Mouse (Mus musculus) heart, adult 2 months (tissue): Measurements from ENCODE around the gene Plppr3. TPM values are rescaled to one million over a fixed set of nuclear protein-coding genes. Genes with fewer than 3 reads are reported as not detected.

Source experiments
- DNase-seq, 2 experiments: peaks; one replicate each; pipeline ENCODE4 v3.0.0; 2021
- H3K27ac ChIP-seq: fragments of 200-600 bp; 2 replicates; pipeline ENCODE4 v1.8.1; 2022
- H3K27me3 ChIP-seq: fragments of 200-500 bp; 2 replicates; pipeline ENCODE4 v1.6.1; 2012; ENCODE audit warnings: mild to moderate bottlenecking, low read length, inconsistent platforms, mixed read lengths; ENCODE audit not compliant: control insufficient read depth, insufficient read depth
- H3K36me3 ChIP-seq: fragments of 200-500 bp; 2 replicates; pipeline ENCODE4 v1.6.1; 2012; ENCODE audit warnings: low read length, inconsistent platforms; ENCODE audit not compliant: control insufficient read depth, insufficient read depth
- H3K4me1 ChIP-seq: fragments of 200-500 bp; 2 replicates; pipeline ENCODE4 v1.6.1; 2011; ENCODE audit warnings: low read length; ENCODE audit not compliant: control insufficient read depth, insufficient read depth
- H3K4me3 ChIP-seq: fragments of 200-600 bp; 2 replicates; pipeline ENCODE4 v1.8.1; 2022
- H3K79me2 ChIP-seq: fragments of 200-500 bp; replicated peaks from 2 replicates; pipeline ENCODE4 v1.6.1; 2012; ENCODE audit warnings: mild to moderate bottlenecking, inconsistent platforms, low read length, moderate library complexity, mixed read lengths; ENCODE audit not compliant: control insufficient read depth, insufficient read depth
- H3K9ac ChIP-seq: fragments of 200-500 bp; 2 replicates; pipeline ENCODE4 v1.6.1; 2012; ENCODE audit warnings: low read depth, mild to moderate bottlenecking, control low read depth, inconsistent platforms, low read length, mixed read lengths
- CTCF ChIP-seq: fragments of 200-600 bp; IDR thresholded peaks from 2 replicates; pipeline ENCODE4 v1.8.1; 2022; ENCODE audit warnings: antibody characterized with exemption, mild to moderate bottlenecking, moderate library complexity
- EP300 ChIP-seq: fragments of 200-500 bp; IDR thresholded peaks from 2 replicates; pipeline ENCODE4 v1.6.1; 2011; ENCODE audit warnings: low read depth, low read length, control low read depth; ENCODE audit not compliant: insufficient read depth
- POLR2A ChIP-seq: fragments of 200-500 bp; IDR thresholded peaks from 2 replicates; pipeline ENCODE4 v1.6.1; 2011; ENCODE audit warnings: mild to moderate bottlenecking, low read depth, low read length, control low read depth; ENCODE audit not compliant: insufficient read depth
- WGBS: fragments of 180-500 bp; shearing (Covaris S2); methylation state at CpG from one replicate; pipeline ENCODE4 v1.1.7; 2018; 5-methylcytosine and 5-hydroxymethylcytosine counted together
- intact Hi-C: fragments of 180-260 bp; cut with DNase I; formaldehyde crosslinking; loops from one replicate; pipeline ENCODE4 v1.15.1; 2025
- polyA plus RNA-seq: library from polyadenylated mRNA; depleted of rRNA; stranded (reverse); fragments of >200 nt; gene quantifications from 2 replicates; pipeline ENCODE4 v1.2.3, GENCODE M21; 2012
- total RNA-seq, 2 experiments: library from RNA; stranded (reverse); gene quantifications; 2 replicates each; pipeline ENCODE4 v1.2.3; 2021

Gene Plppr3
- total and polyA plus RNA-seq, 3 experiments: 0.20 to 0.80 (median 0.31) TPM

DNA sequence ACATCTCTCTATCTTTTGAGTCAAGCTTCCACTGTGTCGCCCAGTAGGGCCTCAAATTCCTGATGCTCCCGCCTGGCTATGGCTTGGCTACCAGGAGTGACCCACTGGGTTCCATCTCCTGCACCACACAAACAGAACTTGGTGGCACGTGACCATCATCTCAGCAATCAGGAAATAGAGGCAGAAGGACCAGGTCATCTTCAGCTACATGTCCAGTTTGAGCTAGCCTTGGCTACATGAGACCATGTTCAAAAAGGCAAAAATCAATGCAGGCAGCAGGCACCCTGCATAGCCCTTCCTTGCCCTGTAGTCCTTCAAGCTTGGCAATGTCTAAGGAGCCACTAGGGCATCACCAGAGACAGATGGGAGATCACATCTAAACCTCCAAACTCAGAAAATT is 34.3 kb downstream of the Plppr3 start:
- intact Hi-C loops: loop anchor here (1.0 kb wide), 1 partner anchor 12 kb away; no protein-coding TSS in a partner anchor
- H3K36me3 ChIP-seq: no peaks in the 10 kb centered on the region
- H3K79me2 ChIP-seq: no peaks in the 10 kb centered on the region
- H3K9ac ChIP-seq: no peak overlapping the region
- H3K4me1 ChIP-seq: peaks cover 7% of the 10 kb centered on the region
- H3K4me3 ChIP-seq: no peak overlapping the region; the same call in 1 of the 2 replicates
- H3K27me3 ChIP-seq: no peaks in the 10 kb centered on the region
- peak overlapping the region; percentile 93 for H3K27ac ChIP-seq
- TF ChIP-seq POLR2A: no peak
- no peak for DNase-seq
- WGBS: 93% methylated on average over 3 of the region's 3 CpGs

- intact Hi-C loops: no loop called here
- no peak for TF ChIP-seq CTCF
- TF ChIP-seq POLR2A: no peak
- TF ChIP-seq EP300: no peak
- no peaks in the 10 kb centered on the region for H3K27me3 ChIP-seq
- no peaks in the 10 kb centered on the region for H3K79me2 ChIP-seq
- H3K4me1 ChIP-seq: peaks cover 7% of the 10 kb centered on the region
- peak overlapping the region; percentile 34 for H3K27ac ChIP-seq
- no peak overlapping the region for H3K4me3 ChIP-seq
- H3K36me3 ChIP-seq: no peaks in the 10 kb centered on the region
- 24% methylated on average over 2 of the region's 2 CpGs for WGBS
- no peak overlapping the region for H3K9ac ChIP-seq
- DNase-seq: peak in 1 of 2 experiments; percentile 23
Measured at GRCm38 (mm10) chr10:79838151-79838550, 36.3 kb downstream of the Plppr3 start.

DNA sequence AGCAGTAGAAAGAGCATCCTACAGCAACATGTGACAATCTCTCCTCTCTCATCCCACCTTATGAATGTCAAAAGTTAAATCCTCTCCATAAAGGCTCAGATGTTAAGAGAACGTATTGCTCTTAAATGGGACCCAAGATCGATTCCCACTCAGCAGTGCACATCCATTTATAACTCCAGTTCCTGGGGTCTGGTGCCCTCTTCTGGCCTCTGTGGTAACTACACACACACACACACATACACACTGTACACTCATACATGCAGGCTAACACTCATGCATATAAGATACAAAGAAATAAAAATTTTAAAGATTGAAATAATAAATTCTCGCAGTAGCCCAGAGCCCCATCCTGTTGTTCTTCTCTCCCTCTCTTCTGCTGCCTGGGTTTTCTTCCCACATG is 37.5 kb downstream of the Plppr3 start:
- no peaks in the 10 kb centered on the region for H3K27me3 ChIP-seq
- peaks cover 7% of the 10 kb centered on the region for H3K4me1 ChIP-seq
- no peak overlapping the region for H3K4me3 ChIP-seq
- TF ChIP-seq CTCF: peak; percentile 44
- TF ChIP-seq EP300: no peak
- no peak for TF ChIP-seq POLR2A
- H3K79me2 ChIP-seq: no peaks in the 10 kb centered on the region
- no peak for DNase-seq
- 96% methylated on average over 3 of the region's 3 CpGs for WGBS
- no peaks in the 10 kb centered on the region for H3K36me3 ChIP-seq
- H3K27ac ChIP-seq: no peak overlapping the region
- intact Hi-C loops: no loop called here
- no peak overlapping the region for H3K9ac ChIP-seq

GRCm38 (mm10) chr10:79834769-79835398 is 39.5 kb downstream of the Plppr3 start:
- Histone ChIP-seq H3K79me2 (no peaks in the 10 kb centered on the region), H3K27me3 (no peaks in the 10 kb centered on the region), H3K4me3 (no peak overlapping the region), H3K27ac (no peak overlapping the region), H3K4me1 (peaks cover 3% of the 10 kb centered on the region), H3K9ac (no peak overlapping the region), H3K36me3 (no peaks in the 10 kb centered on the region)
- WGBS: 18% methylated on average over 9 of the region's 9 CpGs
- DNase-seq: peak; percentile 75 to 85
- TF ChIP-seq EP300 (peak; percentile 90; the same call in 1 of the 2 replicates), POLR2A (no peak), CTCF (peak; percentile 90)
- intact Hi-C loops: loop anchor here (1.0 to 5.0 kb wide), 4 partner anchors 32 to 122 kb away; no protein-coding TSS in a partner anchor

DNA sequence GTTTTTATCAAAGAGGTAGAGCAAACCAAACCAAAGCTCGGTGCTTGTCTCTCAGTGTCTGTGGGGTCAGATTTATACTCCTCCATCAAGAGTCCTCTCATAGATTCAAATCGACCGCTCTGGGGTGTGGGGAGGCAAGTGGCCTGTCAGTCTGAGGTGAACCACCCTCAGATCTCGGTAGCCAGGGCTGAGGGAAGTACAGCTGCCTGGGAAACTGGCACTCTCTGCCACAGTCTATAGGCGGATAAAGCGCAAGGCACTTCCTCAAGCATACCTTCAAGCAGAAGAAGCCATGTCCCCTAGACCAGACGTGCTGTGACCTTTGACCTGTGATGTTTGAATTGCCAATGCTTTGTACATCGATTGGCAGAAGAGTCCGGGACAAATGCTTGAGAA is 41.6 kb downstream of the Plppr3 start:
- WGBS: 76% methylated on average over 9 of the region's 9 CpGs
- H3K4me1 ChIP-seq: no peaks in the 10 kb centered on the region; the same call in 1 of the 2 replicates
- H3K36me3 ChIP-seq: no peaks in the 10 kb centered on the region
- no peak for DNase-seq
- no peaks in the 10 kb centered on the region for H3K27me3 ChIP-seq
- H3K9ac ChIP-seq: no peak overlapping the region
- no peak overlapping the region for H3K4me3 ChIP-seq
- intact Hi-C loops: loop anchor here (5.0 kb wide), 2 partner anchors 35 to 50 kb away; no protein-coding TSS in a partner anchor
- H3K79me2 ChIP-seq: no peaks in the 10 kb centered on the region
- TF ChIP-seq CTCF (no peak), POLR2A (no peak), EP300 (no peak)
- no peak overlapping the region for H3K27ac ChIP-seq

DNA sequence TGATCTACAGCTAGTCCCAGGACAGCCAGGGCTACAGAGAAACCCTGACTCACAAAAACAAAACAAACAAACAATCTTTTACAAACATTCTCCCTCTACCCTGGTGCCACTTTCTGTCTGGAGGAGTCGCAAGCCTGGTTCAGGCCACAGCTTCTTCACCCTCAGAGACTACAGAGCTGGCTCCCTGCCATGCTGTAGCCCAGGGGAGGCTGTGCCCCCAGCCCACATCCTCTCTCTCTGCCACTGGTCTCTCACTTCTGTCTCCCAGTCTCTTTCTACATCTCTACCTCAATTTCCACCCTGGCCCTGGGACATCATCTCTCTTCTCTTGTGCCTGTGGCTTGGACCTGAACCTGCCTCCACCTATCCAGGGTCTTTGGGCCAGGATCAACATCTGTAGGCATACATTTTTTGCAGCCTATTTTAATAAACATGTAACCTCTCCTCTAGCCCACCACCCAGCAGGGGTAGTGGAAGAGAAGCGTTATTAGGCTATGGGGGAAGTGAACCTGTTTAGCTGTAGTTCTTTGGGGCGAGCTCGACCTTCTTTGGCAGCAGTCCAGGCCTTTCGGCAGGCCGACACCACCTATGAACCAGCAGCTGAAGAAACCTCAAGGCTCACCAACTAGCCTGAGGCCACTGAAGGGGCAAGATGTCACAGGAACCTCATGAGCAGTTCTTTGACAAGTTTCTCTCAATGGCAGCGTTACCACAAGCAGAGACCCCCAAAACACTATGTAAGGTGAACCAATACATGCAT is 42.2 kb downstream of the Plppr3 start:
- Histone ChIP-seq H3K9ac (no peak overlapping the region), H3K27me3 (no peaks in the 10 kb centered on the region), H3K27ac (no peak overlapping the region), H3K36me3 (no peaks in the 10 kb centered on the region), H3K79me2 (no peaks in the 10 kb centered on the region), H3K4me3 (no peak overlapping the region), H3K4me1 (no peaks in the 10 kb centered on the region; the same call in 1 of the 2 replicates)
- TF ChIP-seq EP300: no peak
- TF ChIP-seq POLR2A: no peak
- no peak for TF ChIP-seq CTCF
- intact Hi-C loops: loop anchor here (5.0 kb wide), 2 partner anchors 35 to 50 kb away; no protein-coding TSS in a partner anchor
- DNase-seq: no peak
- WGBS: 68% methylated on average over 7 of the region's 7 CpGs
